Mouse (Mus musculus): ENCODE data around the gene Btnl4. TPM values are rescaled to one million over a fixed set of nuclear protein-coding genes. Genes with fewer than 3 reads are reported as not detected.
"Not testable (repeated sequence)": the region's sequence is repeated elsewhere in the genome, so short reads cannot be mapped to it uniquely, and the experiment has no call there.

Gene Btnl4
- total RNA-seq (2017) = not detected in 2 replicates

DNA sequence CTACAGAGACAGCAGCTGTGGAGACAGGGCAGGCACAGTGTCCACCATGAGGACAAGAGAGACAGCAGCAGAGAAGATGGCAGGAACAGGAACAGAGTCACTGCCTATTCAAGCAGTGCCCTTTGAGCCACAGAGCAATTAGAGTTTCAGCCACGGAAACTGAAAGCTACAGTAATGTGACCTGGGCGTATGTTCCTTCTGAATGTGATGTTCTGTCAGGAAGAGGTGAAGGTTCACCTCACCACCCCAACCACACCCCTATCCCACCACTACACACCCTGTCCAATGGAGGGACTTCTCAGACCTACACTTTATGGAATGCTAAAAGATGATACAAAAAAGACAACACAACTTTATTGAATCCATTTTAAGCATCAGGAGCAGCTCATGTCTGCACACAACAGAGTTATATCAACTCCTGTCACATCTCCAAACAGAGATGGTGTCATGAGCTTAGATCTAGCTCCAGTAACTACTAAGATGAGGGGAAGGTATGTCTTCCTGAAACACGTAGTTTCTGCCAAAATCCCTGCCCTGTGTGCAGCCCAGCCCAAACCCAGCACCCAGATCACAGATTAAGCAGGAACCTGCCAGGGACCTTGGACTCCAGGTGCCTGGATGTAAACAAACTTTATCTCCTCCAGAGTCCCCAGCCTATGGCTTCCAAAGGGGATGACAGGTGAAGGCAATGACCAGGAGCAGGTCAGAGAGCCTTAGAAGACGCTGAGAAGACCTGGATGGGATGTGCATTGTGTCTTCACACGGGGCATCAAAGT is at the start of gene Btnl4:
Gene Btnl4 (minus strand): TSS at position 81 of the 776 bp plus-strand sequence.
- peak; percentile 42; the same call in 1 of the 2 replicates for ATAC-seq (replicated peaks; ENCODE audit: low read depth, poor library complexity, severe bottlenecking)

DNA sequence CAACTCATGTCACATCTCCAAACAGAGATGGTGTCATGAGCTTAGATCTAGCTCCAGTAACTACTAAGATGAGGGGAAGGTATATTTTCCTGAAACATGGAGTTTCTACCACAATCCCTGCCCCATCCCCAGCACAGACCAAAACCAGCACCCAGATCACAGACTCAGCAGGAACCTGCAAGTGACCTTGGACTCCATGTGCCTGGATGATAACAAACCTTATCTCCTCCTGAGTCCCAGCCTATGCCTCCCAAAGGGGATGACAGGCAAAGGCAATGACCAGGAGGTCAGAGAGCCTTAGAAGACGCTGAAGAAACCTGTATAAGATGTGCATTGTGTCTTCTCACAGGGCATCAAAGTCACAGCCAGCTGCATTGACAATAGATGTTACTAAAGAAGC is 41.9 kb upstream of the Btnl4 start:
- ATAC-seq (replicated peaks; ENCODE audit: low read depth, poor library complexity, severe bottlenecking) = no peak

DNA sequence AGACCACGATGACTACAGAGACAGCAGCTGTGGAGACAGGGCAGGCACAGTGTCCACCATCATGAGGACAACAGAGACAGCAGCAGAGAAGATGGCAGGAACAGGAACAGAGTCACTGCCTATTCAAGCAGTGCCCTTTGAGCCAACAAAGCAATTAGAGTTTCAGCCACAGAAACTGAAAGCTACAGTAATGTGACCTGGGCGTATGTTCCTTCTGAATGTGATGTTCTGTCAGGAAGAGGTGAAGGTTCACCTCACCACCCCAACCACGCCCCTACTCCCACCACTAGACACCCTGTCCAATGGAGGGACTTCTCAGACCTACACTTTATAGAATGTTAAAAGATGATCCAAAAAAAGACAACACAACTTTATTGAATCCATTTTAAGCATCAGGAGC is 41.5 kb upstream of the Btnl4 start:
- ATAC-seq (replicated peaks; ENCODE audit: low read depth, poor library complexity, severe bottlenecking) = not testable (repeated sequence)

DNA sequence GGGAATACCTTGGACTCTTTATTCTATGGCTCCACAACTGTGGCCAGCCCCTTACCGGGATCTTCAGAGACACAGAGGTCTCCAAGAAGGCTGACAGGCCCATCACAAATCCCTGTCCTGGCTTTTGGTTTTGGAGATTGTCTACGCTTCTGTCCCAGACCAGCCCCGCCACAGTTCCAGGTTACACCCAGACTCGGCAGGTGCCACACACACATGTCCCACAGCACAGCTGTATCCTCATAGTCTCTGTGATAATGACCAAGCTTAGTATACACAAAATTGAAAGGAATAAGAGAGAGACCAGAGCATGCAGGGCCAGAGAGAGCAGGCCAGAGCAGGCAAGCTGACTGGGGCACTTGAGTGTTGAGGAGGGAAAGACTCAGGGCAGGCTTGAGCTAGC is 40.7 kb upstream of the Btnl4 start:
- ATAC-seq (replicated peaks; ENCODE audit: low read depth, poor library complexity, severe bottlenecking) = no peak

DNA sequence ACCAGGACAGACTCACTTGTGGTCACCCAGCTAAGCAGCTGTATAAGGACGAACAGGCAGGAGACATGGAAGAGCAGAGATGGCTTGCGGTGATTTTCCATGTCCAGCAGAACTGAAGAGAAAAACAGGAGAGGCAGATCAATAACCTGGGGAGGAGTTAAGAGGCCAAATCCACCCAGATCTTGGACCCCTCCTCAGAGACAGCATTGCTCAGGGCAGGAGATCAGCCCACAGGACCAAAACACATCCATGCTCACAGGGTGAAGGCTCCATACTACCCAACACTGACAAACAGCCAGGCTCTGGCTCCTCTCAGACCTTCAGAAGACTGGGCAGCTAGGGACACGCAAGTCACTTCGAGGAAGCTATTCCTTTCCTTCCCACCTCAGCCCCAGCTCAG is 40.1 kb upstream of the Btnl4 start, which contains the start of gene Btnl6:
Gene Btnl6 (minus strand): TSS at position 101 of the 400 bp plus-strand sequence.
- no peak for ATAC-seq (replicated peaks; ENCODE audit: low read depth, poor library complexity, severe bottlenecking)

DNA sequence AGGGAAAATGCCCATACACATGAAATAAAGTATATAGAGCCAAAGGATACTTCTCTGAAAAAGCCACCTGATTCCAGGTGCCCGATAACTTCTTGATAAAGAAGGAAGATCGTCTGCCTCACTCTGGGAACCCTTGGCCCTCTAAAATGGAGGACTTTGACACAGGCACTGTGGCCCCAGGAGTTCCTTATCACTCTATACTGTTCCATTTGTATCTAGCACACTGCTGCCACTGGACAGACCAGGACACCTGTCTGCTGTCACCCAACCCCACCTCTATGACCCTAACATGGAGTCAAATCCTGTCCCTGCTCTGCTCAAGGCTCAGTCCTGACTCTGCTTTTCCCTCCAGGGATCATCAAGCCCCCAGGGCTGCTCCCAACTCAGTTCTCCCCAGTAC is 39.4 kb upstream of the Btnl4 start:
- no peak for ATAC-seq (replicated peaks; ENCODE audit: low read depth, poor library complexity, severe bottlenecking)

DNA sequence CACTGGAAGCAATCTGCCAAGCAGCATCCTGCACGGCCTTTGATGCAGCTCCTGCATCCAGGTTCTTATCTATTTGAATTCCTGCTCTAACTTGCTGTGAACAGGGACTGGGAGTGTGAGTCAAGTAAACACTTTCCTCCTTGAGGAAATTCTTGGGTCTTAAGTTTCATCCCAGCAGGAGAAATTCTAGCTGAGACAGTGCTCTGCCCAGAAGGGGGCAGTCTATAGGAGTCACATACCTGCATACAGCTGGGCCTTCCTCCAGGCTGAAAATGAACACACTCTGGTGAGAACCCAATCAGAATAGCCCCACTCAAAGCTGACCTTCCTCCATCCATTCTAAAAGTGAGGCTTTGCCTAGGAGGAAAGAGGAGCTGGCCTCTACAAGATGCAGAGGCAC is 34.6 kb upstream of the Btnl4 start:
- ATAC-seq (replicated peaks; ENCODE audit: low read depth, poor library complexity, severe bottlenecking) = not testable (repeated sequence)

DNA sequence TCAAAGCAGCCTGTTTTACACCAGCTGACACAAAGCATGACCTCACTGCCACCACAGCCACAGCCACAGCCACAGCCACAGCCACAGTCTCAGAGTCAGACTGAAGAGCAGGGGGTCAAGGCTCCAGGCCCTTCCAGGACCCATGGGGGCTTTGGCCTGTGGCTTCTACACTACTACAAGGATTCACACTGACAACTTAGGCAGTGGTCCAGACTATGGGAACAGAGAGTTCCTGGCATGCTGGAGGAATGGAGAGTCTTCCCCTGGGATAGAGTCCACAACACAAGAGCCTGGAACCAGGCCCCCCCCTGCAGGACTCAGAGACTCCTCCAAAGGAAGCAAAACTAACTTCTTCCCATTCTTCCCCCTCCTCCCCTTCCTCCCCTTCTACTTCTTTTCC is 30.5 kb upstream of the Btnl4 start:
- ATAC-seq (replicated peaks; ENCODE audit: low read depth, poor library complexity, severe bottlenecking) = no peak

DNA sequence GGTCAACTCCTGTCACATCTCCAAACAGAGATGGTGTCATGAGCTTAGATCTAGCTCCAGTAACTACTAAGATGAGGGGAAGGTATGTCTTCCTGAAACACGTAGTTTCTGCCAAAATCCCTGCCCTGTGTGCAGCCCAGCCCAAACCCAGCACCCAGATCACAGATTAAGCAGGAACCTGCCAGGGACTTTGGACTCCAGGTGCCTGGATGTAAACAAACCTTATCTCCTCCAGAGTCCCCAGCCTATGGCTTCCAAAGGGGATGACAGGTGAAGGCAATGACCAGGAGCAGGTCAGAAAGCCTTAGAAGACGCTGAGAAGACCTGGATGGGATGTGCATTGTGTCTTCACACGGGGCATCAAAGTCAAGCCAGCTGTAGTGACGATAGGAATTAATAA is 20.6 kb upstream of the Btnl4 start:
- ATAC-seq (replicated peaks; ENCODE audit: low read depth, poor library complexity, severe bottlenecking) = not testable (repeated sequence)

DNA sequence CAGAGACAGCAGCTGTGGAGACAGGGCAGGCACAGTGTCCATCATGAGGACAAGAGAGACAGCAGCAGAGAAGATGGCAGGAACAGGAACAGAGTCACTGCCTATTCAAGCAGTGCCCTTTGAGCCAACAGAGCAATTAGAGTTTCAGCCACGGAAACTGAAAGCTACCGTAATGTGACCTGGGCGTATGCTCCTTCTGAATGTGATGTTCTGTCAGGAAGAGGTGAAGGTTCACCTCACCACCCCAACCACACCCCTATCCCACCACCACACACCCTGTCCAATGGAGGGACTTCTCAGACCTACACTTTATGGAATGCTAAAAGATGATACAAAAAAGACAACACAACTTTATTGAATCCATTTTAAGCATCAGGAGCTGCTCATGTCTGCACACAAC is 20.2 kb upstream of the Btnl4 start:
- not testable (repeated sequence) for ATAC-seq (replicated peaks; ENCODE audit: low read depth, poor library complexity, severe bottlenecking)

DNA sequence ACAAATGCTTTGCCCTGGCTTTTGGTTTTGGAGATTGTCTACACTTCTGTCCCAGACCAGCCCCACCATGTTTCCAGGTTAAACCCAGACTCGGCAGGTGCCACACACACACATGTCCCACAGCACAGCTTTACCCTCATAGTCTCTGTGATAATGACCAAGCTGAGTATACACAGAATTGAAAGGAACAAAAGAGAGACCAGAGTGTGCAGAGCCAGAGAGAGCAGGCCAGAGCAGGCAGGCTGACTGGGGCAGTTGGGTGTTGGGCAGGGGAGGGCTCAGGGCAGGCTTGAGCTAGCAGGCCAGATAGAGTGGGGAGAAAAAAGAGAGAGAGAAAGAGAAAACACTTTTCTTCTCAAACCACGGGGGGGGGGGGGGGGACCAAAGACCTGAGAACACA is 19.4 kb upstream of the Btnl4 start:
- ATAC-seq (replicated peaks; ENCODE audit: low read depth, poor library complexity, severe bottlenecking) = no peak

DNA sequence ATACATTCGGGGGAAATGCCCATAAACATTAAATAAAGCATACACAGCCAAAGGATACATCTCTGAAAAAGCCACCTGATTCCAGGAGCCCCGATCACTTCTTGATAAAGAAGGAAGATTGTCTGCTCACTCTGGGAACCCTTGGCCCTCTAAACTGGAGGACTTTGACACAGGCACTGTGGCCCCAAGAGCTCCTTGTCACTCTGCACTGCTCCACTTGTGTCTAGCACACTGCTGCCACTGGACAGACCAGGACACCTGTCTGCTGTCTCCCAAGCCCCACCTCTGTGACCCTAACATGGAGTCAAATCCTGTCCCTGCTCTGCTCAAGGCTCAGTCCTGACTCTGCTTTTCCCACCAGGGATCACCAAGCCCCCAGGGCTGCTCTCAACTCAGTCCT is 18.0 kb upstream of the Btnl4 start:
- ATAC-seq (replicated peaks; ENCODE audit: low read depth, poor library complexity, severe bottlenecking) = not testable (repeated sequence)

DNA sequence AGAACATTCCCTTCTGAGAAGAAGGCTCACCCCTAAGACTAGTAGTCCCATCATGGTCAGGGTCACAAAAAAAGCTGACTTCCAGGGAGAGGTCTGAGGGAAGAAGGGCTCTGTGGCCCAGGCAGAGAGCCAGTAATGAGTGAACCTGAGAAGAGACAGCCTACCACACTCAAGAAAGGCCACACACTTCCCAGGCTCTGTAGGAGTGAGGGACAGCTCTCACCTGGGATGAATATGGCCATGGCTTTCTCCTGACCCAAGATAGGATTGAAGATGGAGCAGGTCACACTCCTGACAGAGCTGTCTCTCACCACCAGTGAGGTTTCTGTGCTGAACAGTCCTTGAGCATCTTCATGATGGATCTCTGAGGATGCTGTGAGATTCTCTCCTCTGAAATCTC is 15.7 kb upstream of the Btnl4 start:
- no peak for ATAC-seq (replicated peaks; ENCODE audit: low read depth, poor library complexity, severe bottlenecking)

DNA sequence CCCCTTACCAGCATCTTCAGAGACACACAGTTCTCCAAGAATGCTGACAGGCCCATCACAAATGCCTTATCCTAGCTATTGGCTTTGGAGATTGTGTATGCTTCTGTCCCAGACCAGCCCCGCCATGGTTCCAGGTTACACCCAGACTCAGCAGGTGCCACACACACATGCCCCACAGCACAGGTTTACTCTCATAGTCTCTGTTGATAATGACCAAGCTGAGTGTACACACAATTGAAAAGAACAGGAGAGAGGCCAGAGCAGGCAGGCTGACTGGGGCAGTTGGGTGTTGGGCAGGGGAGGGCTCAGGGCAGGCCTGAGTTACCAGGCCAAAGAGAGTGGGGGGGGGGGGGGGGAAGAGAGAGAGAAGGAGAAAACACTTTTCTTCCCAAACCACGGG is 691 bp downstream of the Btnl4 start:
- ATAC-seq (replicated peaks; ENCODE audit: low read depth, poor library complexity, severe bottlenecking) = no peak

DNA sequence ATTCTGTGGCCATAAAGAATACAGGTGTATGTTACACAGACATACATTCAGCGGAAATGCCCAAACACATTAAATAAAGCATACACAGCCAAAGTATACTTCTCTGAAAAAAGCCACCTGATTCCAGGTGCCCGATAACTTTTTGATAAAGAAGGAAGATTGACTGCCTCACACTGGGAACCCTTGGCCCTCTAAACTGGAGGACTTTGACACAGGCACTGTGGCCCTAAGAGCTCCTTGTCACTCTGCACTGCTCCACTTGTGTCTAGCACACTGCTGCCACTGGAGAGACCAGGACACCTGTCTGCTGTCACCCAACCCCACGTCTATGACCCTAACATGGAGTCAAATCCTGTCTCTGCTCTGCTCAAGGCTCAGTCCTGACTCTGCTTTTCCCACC is 2.1 kb downstream of the Btnl4 start:
- ATAC-seq (replicated peaks; ENCODE audit: low read depth, poor library complexity, severe bottlenecking) = no peak

DNA sequence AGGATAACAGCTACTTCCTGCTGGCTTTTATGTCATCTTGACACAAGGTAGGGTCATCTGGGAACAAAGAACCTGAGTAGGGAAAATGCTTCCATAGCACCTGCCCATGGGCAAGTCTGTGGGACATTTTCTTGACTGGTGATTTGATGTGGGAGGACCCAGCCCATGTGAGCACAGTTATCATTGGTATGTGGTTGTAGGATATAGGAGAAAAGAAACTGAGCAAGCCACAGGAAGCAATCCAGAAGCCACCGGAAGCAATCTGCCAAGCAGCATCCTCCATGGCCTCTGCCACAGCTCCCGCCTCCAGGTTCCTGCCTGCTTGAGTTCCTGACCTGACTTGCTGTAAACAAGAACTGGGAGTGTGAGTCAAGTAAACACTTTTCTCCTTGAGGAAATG is 6.6 kb downstream of the Btnl4 start:
- ATAC-seq (replicated peaks; ENCODE audit: low read depth, poor library complexity, severe bottlenecking) = peak; percentile 78

DNA sequence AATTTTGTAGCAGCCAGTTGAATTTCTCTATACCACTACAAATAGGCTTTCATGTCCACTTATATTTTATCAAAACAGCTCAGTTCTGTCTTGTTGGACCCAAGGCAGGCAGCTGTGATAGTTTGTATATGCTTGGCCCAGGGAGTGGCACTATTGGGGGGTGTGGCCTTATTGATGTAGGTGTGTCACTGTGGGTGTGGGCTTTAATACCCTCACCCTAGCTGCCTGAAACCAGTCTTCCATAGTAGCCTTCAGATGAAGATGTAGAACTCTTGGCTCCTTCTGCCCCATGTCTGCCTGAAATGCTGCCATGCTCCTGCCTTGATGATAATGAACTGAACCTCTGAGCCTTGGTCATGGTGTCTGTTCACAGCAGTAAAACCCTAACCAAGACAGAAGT is 11.2 kb downstream of the Btnl4 start:
- not testable (repeated sequence) for ATAC-seq (replicated peaks; ENCODE audit: low read depth, poor library complexity, severe bottlenecking)

DNA sequence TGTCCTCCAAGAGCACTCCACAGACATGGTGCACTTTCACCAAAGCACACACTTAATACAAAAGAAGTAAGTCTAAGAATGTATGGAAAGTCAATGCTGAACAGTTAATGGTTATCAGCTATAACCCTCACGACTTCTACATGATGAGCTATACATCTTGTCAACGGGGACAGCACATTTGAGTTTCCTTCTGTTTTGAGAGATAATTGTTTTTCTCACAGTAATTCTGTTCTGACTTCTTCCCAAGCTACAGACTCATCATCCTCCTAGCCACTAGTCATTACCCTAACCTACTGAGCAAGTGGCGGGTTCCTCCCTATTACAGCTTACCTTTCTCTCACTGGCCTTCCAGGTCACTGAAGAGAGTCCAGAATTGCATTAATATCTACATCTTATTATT is 17.9 kb downstream of the Btnl4 start:
- ATAC-seq (replicated peaks; ENCODE audit: low read depth, poor library complexity, severe bottlenecking) = peak; percentile 19; the same call in 1 of the 2 replicates

DNA sequence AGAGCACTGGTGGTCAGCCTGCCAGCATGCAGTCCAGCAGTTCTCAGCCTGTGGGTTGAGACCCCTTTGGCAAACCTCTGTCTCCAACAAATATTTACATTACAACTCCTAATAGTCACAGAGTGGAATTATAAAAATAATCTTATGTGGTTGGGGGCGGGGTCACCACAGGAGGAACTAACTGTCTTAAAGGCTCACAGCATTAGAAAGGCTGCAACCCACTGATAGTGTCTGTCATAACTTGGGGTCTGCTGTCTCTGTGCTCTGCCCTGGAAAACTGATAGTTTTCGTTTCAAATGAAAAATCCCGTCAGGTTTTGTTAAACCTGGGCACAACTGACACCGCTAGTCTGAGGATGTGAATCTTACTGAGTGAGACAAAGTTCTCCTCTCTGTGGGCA is 19.4 kb downstream of the Btnl4 start:
- peak; percentile 90 for ATAC-seq (replicated peaks; ENCODE audit: low read depth, poor library complexity, severe bottlenecking)

DNA sequence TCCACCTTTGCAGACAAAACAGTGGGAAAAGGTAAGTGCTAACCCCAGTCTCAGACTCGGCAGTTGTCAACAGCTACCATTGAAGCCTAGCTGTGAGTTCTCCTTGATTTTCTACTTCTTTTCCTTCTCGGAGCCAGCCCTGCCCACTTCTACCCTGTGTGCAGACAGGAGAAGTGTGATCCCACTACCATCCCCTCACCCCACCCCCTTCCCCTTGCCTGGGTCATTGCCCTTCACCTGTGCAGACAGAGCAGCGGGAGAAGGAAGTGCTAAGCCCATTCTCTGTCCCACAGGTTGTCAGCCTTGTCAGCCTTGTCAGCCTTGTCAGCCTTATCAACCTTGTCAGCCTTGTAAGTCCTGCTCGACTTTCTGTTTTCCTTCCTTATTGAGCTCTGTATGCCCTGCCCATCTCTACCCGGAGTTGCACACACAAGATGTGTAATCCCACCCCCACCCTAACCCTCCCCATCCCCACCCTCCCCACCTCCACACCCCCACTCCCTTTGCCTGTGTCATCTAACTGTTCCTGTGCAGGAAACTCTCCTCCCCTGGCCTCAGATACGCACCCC is 28.6 kb downstream of the Btnl4 start:
- peak; percentile 40 for ATAC-seq (replicated peaks; ENCODE audit: low read depth, poor library complexity, severe bottlenecking)

DNA sequence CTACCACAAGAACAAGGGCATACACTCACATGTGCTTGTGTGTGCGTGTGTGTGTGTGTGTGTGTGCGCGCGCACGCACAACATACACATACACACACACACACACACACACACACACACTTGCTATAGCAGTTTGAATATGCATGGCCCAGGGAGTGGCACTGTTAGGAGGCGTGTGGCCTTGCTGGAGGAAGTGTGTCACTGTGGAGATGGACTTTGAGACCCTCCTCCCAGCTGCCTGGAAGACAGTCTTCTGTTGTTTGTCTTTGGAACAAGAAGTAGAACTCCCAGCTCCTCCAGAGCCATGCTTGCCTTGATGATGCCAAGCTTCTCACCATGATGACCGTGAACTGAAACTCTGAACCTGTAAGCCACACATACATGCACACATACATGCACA is 35.1 kb downstream of the Btnl4 start:
- no peak for ATAC-seq (replicated peaks; ENCODE audit: low read depth, poor library complexity, severe bottlenecking)

DNA sequence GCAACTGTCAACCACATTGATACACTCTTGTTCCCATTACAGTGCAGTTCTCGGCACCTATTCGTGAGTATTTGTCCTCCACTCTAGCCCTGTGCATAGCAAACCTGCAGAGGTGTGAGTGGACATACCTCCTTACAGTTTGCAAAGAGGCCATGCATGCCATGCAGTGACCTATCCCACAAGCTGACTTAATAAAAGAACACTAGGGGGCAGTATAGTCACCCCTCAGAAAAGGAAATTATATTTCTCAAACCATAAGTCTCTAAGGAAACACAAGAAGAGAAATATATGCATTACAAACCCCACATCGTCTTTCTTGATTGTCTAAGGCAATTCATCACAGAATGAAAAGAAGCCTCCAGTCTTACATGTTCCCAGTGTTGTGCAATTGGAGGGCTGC is 37.3 kb downstream of the Btnl4 start:
- peak; percentile 56; the same call in 1 of the 2 replicates for ATAC-seq (replicated peaks; ENCODE audit: low read depth, poor library complexity, severe bottlenecking)
